Mouse (Mus musculus): Measurements from ENCODE around the gene Tubgcp6.

DNA sequence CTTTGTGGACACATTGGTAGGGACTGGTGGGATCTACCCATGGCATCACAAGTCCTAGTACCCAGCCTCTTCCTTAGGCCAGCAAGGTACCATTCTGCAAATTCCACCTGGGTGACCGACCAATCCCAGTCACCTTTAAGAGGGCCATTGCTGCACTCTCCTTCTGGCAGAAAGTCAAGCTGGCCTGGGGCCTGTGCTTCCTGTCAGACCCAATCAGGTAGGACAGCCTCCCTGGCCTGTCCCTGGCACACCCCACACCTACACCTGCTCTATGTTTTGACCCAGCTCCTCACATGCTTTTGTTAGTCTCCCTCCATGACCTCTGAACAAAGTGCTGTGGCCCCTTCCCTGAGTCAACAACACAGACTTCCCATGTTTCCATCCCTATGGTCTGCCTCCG is 38.1 kb downstream of the Tubgcp6 start:
- no peak for TF ChIP-seq CTCF (IDR thresholded peaks at IDR 0.05; ENCODE audit: low read depth)
- TF ChIP-seq EP300 (IDR thresholded peaks at IDR 0.05; ENCODE audit: low read depth) = no peak

All from liver, embryonic 14.5 days (tissue).